Mouse (Mus musculus) right cerebral cortex, adult 18-20 months (tissue): ENCODE results near the gene Sptssb.

Experiments used
- DNase-seq: peaks from one replicate; pipeline ENCODE4 v3.0.0; 2022; ENCODE audit warnings: mixed read lengths

Sptssb gene

DNA sequence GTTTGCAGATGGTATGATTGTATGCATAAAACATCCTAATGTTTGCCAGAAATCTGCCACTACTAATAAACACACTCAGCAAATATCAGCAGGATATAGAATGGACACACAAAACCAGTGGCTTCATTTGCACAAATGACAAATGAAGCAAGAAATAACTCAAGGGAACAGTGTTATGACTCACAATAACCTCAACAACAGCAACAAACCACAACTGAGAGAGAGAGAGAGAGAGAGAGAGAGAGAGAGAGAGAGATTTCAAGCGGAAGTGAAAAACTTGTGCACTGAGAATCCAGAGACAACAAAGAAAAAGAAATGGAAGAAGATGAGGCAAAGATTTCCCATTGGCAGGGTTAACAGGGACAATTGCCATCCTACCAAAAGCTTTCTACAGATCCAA, 35.2 kb downstream of the Sptssb start:
- DNase-seq = no peak

DNA sequence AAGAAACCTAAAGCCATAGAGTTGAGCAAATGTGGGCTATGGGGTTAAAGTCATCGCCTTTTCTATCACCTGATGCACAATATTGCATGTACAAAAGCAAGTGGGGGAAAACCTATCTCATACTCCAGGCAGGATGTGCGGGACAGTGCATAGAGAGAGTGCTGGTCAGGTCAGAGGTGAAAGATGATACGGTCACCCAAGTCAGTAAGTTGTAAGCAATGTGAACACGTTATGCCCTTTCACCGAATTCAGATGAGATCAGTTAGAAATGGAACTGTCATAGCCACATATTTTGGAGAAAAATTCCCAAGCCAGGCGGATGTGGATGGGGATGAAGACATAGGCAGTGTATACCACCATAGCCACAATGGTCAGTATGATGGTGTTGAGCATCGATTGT, 39.1 kb downstream of the Sptssb start:
- no peak for DNase-seq

DNA sequence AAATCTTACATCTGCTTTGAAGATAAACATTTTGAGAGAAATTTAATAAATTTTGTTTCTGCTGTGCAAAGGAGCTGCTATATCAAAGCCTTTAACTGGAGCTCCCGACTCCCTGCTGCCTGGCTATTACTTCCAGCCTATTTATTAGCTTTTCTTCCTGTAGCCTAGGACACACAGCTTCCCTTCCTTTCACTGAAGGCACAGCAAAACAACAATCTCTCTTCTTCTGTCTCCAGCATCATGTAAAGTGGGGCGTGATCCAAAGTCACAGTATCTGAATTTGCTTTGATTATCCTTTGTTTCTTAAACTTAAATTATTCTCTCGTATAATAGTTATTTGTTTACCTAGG, 39.9 kb downstream of the Sptssb start:
- no peak for DNase-seq

DNA sequence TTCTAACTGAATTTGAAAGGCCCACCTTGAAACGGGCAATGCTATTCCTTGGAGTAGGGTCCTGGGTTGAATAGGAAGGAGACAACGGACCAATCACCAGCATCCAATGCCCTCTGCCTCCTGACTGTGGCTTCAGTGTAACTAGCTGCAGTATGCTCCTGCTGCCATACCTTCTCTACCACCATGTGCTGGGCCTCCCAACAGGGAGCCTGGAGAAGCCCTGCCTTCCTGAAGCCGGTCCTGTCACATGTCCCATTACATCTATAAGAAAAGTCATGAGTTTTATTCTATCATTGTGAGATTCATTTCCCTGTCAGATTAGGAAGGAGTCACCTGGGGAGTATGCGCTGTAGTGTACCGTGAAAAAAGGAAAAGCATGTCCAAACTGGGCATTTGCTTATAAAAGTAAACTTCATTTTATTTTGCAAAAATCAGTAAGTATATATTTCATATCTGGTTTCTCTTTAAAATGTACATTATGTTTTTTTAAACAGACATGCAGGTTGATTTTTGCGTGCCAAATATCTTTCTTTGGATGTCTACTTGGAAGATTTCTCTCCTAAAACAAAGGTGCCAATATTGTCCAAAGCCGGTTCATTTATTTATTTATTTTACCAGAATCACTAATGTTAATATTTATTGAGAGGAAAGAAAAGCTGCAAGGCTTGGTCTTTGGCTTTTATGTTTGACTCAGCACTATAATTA, 40.4 kb downstream of the Sptssb start:
- DNase-seq = no peak

DNA sequence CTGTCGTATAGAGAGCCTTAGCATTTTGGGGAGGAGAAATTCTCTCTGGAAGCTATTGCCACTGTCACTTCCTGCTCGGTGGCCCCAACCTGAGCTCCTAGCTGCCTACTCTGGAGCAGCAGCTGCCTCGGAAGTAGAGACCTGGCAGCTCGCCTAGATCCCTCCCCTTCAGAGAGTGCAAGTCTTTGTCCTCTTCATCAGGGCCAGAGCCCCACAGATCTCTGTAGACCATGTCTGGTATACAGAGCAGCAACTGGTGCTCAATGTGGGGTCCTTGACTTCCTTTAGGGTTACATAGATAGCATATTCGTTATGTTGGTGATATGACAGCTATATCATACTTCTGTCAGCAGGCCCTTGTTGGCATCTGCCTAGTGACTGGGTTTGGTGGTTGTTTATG, 41.3 kb downstream of the Sptssb start:
- no peak for DNase-seq

DNA sequence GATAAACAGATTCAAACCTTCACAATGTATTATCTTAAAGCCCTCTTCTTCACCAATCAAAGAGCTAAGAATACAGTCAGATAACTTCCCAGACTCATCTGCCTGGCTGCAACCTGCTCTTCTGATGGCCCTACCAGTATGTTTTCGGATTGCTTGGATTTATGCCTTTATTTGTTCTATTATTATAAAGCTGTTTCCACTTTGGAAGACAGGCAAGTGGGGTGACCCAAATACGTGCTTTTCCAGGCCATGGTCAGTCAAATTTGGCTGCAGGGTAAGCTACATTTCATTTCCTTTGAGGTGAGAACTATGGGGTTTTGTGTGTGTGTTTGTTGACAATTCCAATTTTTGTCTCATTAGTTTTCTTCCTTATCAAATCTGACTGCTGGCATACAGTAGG, 43.2 kb downstream of the Sptssb start:
- no peak for DNase-seq

DNA sequence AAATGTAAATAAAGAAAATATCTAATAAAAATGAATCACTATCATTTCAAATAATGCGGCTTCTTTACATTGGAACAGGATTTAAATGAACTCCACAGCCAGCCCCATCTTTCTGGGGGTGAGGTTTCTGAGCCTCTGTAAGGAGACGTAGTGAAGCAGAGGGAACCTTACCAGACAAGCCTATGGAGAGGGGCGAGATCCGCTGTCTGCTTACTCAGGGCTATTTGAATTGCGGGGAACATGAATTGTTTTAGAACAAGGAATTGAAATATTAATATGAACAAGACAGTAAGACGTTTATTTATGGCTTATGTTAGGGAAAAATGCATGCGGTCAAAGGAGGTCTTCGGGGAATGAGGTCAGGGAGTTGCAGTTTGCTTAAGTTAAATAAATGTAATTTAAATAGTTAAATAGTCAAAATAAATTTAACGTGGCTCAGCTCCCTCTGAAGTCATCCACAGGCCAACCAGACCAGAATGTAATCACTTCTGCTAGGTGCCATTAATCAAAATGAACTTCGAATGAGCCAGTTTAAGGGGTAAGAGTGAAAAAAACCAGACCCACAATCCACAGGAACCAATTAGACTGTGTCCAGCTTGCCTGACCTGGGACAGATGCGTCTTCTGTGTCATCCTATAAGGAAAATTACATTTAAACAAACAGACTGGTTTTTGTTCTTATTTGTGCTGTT, 46.6 kb downstream of the Sptssb start:
- no peak for DNase-seq

DNA sequence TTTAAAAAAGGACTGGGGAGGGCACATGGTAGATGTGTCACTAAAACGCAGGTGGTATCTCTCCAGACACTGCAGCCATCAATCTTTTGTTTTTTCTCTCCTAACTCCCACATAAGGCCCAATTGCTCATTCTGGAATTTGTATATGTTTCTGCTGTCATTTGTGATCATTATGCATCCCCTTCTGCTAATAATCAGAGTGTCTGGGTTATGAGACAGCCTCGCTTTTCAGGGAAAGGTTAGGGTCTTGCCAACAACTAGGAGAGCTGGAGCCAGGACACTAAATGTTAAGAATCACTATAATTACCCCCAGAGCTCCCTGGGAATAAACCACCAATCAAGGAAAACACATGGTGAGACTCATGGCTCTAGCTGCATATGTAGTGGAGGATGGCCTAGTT, 47.3 kb downstream of the Sptssb start:
- DNase-seq = no peak

DNA sequence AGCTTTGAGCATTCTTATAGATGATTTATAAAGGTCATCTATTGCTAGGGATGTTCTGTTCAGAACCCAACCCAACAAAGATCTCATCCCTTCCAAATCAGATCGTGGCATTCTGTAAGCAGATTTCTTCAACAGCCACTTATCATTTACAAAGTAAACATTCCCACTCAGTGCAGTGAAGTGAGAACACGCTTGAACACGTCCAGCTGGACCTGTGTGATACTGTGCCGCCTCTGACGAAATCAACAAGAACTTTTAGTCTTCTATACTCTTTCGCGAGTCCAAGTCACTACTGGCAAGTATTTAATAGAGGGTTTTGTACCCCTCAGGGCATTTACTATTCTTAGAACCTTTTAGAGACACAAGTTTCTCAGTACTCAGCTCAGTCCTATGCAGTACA, 51.3 kb downstream of the Sptssb start:
- DNase-seq = no peak

DNA sequence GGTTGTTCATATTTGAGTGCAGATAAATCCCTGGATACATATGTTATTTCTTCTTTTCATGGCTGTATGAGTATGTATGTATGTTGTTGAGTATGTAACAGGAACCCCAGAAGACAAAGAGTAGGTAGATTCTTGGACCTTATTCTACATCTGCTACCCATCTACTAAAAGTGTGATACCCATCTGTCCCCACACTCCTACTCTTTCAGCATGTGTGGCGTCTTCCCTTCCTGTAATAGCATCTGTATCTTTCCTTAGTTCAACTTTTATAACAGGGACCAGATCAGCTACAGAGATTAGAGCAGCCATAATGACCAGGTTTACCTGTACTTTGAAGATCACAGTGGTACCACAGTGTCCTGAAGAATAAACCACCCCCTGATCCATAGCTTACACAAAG, 56.6 kb downstream of the Sptssb start:
- no peak for DNase-seq

DNA sequence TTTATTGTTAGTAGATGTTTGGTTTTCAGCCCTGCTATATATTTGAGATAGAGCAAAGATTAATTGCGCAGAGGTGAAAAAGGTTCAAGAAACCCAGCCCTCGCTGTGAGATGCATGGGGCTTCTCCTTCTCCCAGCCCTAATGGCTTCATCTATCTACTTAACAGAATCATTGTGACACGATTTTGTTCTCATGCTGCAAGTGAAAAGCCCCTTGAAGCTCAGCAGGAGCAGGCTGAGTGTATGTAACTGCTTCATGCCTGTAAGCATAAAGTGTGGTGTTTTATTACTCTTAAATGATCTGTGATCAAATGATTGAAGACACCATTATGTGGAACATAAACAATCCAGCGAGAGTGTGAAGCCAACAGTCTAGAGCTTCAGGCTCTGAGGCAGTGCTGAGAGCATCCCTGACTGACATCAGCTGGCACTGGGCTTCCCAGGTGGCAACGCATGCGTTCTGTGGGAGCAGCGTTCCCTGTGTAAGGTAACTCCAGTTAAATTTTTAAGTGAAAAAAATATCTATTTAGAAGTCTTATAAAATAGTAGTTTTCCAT, 58.8 kb downstream of the Sptssb start:
- no peak for DNase-seq

DNA sequence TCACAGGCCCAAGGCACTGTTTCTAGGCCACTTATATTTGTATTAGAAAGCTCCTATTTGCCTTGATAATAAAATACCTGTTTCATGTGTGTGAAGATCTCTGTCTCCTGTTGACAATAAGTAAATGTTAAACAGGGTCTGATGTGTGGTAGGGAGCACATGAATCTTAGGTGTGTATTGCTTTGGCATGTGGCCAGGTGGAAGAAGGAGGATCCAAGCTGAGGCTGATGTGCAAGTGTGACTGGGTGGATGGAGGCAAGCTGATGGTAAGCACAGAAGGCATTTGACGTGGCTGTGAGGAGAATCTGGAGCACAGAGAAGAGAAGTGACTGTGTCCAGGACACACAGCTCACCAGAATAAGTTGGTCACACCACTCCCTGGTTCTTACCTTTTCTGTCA, 60.6 kb downstream of the Sptssb start:
- no peak for DNase-seq

DNA sequence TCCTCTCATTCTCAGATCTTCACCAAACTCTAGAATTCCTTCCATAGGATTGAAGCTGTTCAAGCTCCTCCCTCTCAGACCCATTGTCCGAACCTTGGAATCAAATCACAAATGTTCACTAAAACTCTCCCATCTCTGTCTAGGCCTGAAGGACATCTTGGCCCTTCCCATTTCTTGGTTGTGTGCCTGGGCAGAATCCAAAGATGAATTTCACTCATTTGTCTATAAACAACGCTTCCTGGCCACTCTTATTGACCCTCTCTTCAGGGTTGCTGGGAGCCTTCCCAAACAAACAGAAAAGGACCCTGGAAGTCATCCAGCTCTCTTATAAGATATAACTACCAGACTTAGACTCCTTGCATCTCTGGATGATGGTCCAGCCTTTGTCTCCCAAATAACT, 61.8 kb downstream of the Sptssb start:
- DNase-seq = no peak

DNA sequence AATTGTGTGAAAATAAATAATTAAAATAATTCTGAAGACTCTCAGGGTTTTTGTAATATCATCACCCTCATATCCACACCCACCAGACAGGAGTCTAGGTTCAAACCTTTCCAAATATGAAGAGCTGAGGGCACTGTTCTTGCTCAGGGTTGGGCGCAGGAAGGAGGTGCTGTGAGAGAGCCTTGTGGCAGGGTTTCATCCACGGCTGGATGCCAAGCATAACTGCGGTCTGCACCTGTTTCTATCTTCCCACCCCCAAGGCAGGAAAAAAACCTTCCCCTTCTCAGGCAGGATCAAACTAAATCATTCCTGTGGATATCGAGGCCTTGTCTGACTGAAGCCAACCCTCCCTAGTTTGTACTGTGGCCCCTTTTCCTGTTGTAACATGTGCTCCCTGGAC, 62.2 kb downstream of the Sptssb start:
- no peak for DNase-seq

DNA sequence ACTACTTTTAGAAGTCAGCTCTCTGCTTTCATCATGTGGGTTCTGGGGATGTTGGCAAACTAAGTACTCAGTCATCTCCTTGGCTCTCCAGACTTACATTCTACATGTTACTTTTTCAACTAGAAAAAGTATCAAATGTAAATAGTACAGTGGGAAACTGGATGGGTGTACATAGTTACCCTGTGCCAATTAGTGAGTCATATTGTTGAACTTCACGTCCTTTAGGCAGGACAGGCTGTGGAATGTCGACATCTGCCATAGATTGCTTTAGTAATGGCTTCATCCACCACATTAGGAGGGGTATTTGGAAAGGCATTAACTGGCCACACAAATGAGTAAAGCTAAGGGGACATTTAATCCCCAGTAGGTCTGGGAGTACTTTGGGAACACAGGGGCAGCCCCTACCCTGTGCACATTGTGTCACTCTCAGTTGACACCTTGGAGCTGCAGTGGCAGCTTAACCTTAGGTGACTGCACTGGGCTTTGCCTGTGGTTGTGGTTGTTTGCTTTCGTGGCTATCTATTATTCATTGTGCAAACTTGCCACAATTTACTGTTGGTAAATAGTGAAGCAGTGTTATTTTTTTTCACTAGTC, 66.8 kb downstream of the Sptssb start:
- DNase-seq = no peak

DNA sequence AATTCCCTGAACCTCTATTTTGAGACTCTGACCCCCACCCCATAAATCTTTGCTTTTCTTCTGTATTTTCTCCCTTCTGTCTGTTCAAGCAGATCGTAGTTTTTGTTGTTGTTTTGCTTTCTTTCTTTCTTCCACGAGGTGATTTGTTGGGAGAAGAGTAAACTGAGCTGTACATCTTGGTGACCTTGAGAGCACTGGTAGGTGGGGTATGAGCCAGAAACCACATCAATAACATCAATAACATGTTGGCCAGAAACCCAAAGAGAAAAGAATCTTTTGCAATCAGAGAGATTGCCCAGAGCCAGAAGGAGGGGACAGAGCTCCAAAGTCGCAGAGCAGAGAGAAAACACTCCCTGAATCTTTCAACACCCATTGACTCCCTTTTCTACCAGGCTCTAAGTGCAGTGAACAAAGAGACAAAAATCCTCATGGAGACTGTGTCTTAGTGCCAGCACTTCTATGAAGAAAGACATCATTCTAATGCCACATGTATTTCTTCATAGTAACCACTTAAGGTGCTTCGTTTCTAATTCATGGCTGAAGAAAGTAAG, 80.4 kb downstream of the Sptssb start:
- no peak for DNase-seq

DNA sequence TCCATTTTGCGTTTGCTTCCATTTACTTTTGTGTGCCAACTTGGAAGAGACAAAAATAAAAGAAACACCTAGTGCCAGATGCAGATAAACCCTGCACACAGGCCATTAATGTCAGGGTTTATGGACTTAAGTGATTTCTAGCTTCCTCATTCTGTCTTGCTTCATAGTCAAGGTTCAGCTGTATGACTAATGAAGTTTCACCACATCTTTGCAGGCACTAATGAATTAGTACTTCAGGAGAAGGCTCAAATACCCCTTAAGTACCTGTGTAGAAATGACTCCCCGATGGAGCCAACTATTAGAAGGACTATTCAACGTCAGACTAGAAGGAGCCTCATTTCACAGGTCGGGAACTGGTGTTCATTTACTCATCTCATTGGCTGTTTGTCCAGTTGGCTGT, 86.4 kb downstream of the Sptssb start:
- no peak for DNase-seq
